Mouse (Mus musculus): ENCODE data around the gene Arhgap9.
"Not testable (repeated sequence)": the region's sequence is repeated elsewhere in the genome, so short reads cannot be mapped to it uniquely, and the experiment has no call there.

The Arhgap9 gene

DNA sequence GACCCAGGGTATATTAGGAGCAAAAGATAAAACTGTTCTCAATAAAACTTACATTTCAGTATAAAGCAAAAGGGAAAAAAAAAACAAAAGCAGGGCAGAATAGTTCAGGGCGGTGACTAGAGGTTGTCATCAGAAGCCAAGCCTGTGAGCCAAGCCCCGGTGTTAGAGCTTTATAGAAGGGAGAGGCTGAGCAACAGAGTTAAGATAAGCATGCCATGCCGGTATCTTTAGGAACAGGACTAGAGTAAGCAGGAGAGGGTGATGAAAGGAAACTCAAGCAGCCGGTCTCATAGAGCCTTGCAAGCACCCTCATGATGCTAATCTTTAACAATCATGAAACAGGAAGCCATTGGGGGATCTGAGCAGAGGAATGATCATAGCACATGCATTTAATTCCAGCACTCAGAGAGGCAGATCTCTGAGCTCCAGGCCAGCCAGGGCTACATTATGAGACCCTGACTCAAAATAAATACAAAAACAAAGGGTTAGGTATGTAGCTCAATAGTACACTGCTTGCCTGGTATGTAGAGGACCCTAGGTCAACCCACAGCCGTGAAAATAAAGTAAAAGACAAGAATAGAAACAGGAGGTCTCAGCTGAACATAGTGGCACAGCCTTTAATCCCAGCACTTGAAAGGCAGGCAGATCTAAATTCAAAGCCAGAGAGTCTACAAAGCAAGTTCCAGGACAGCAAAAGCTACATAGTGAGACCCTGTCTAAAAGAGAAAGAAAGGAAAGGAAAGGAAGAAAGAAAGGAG lies 29.7 kb upstream of the Arhgap9 start:
- no peak for DNase-seq (ENCODE audit: low spot score in 2 of 2)

DNA sequence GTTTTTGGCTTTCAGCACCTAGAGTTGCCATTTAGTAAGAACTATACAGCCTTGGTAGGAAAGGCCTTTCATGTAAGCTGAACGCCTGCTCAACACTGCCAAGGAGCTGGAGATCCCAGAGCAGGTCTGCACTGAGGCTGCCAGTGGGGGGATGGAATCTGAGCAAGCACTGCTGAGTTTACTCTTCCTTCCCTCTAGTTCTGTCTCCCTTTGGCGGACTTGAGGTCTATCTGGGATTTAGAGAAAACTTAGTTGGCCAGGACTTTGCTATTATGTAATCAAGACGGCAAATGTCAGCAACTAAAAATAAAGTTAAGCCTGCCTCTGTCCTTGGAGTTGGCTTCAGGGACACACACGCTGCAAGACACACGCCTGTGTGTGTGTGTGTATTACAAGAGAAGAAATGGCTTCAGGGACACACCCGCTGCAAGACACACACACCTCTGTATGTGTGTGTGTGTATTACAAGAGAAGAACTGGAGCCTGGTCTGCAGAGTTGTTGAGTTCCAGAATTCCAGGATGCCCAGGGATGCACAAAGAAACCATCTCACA lies 28.7 kb upstream of the Arhgap9 start:
- DNase-seq (ENCODE audit: low spot score in 2 of 2), result peak in 1 of 2 experiments; percentile 57

DNA sequence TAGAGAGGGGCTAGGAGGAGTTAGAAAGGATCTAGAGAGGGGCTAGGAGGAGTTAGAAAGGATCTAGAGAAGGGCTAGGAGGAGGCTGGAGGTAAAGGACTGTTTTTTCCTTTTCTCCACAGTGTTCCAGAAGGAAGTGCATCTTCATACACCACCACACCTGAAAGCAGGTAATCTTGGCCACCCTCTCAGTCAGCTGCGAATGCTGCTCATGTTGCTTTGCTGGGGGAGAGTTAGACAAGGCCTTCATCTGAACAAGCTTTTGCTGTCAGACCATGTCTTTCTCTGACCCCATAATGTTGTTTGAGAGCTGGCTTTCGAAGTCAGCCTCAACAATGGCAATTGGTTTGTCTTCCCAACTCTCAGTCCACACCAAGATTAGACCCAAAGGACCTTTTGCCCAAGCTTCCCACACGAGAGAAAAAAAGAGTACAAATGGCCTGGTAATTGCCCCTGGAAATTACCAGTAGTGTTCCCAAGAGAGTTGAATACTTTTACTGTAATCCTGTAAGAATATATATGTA lies 28.1 kb upstream of the Arhgap9 start:
- DNase-seq (ENCODE audit: low spot score in 2 of 2), result no peak

DNA sequence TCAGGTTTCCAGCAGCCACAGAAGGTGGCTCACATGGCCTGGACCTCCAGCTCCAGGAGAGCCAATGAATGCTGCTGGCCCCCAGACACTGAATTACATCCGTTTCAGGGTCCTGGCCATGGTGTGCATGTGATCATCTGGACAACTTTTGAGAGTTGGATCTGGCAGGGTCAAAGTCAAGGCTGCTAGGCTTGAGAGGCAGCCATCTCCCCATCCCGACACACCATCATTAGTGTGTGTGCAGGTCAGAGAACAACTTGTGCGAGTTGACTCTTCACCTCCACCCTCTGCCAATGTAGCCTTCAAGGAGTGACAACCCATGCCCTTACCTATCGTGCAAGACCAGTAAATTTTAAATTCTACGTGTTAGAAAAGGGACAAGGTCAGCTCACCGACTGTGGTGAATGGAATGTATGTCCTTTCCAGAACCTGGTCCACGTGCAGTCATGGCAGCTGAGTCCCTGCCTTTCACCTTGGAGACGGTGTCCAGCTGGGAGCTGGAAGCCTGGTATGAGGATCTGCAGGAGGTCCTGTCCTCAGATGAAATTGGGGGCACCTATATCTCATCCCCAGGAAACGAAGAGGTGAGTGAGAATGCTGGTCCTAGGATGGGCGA lies 26.8 kb upstream of the Arhgap9 start:
- DNase-seq (ENCODE audit: low spot score in 2 of 2), result no peak

DNA sequence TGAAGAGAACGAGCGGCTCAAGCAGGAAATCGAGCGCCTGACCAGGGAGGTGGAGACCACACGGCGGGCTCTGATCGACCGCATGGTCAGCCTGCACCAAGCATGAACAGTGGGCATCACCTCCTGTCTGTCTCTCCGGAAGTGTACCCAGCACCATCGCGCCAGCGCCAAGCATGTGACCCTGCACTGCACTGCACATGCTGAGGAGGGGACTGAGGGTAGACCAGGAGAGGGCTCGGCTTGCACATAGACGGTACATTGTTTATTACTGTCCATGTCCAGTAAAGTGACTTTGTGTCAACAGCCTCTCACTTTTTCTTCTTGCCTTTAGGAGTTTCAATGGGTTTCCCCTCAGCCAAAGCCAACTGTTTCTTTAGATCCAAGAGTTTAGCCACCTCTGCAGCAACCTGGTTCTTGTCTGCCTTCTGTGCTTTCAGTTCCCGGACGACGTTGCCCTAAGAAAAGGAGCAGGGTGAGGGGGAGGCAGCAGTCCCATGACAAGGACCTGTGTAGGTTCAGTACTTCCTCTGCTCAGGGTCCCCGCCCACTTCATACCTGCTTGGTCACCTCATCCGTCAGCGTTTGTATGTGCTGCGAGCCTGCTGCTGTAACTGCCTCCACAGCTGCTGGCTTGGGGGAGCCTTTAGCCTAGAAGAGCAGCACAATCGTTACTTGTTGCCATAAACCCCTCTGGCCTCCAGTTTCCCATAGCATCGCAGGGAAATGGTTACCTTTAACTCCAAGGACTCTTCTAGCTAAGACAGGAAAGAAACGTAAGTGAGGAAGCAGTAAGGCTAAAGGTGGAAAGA lies 25.6 kb upstream of the Arhgap9 start:
- DNase-seq (ENCODE audit: low spot score in 2 of 2), result no peak

DNA sequence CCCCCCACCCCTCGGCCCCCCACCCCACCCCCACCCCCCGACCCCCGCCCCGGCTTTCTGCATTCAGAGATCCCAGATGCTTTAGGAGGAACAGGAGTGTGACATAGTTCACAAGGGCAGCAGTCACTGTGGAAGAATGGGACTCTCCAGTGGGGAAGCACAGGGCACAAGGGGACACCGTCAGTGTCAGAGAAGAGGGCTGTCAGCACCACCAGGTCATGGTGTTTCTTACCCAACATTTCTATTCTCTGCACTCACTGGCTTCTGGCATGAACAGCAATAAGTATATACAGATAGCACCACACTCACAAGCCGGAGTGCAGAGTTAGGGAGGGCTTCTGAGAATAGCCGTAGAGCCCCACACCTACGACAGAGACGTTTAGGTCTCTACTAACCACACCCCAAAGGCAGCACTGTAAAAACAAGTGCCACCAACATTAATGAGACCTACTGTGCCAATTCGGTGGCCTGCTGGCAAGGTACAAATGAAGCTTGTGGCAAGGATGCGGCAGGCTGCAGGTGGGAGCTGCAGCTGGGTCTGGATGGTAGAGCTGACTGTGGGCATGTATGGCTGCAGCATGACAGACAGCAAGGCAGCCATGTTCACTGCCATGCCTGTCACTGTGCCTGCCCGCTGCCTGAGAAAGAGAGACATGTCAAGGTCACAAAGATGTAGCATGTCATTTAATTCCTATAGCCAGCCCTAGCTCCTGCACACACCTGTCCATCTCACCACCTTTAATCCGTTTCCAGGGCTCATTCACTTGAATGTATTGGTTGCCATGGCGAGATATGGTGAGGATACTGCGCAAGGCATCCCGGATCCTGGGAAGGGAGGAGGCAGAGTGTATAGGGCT lies 24.5 kb upstream of the Arhgap9 start:
- DNase-seq (ENCODE audit: low spot score in 2 of 2), result no peak

DNA sequence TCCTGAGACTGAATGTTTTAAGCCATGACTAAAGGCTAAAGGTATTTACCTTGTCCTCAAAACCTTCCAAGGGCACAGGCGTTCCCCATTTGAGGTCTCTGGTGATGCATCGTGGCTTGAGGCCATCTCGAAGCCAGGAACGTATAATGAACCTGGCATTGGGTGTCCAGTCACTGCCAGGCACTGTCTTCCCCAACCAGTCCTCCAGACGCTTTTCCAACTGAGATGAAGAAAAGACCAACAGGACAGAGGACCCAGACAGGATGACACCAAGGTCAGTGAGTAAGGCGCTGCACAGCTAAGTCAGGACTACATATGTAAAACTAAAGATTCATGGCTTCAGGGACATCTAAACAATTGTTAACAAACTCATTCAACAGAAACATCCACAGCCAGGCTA lies 21.4 kb upstream of the Arhgap9 start:
- DNase-seq (ENCODE audit: low spot score in 2 of 2), result no peak

DNA sequence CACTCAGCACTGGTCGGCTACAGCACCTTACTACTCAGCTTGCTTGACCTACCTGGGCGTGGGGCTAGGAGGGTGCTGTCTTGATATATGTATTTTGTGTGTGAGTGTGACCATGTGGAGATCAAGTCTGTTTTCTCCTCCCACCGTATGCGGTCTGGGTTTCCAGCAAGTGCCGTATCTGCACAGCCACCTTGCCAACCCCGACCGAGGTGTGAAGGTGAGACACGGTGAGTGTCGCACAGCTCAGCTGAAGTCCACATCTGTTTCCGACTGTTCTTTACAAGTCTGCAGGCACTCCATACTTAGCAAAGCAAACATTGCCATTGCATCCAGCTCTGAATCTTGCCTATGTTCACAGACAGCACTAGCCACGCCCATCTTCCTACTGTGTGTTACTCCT lies 18.6 kb upstream of the Arhgap9 start:
- no peak for DNase-seq (ENCODE audit: low spot score in 2 of 2)

DNA sequence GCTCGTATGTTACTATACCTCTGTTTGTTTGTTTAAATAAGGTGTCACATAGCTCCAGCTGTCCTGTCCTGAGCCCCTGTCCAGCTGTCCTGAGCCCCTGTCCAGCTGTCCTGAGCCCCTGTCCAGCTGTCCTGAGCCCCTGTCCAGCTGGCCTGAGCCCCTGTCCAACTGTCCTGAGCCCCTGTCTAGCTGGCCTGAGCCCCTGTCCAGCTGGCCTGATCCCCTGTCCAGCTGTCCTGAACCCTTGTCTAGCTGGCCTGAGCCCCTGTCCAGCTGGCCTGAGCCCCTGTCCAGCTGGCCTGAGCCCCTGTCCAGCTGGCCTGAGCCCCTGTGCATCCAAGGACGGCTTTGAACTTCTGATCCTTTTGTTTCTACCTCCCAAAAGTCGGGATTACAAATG lies 12.6 kb upstream of the Arhgap9 start:
- DNase-seq (ENCODE audit: low spot score in 2 of 2), result not testable (repeated sequence)

DNA sequence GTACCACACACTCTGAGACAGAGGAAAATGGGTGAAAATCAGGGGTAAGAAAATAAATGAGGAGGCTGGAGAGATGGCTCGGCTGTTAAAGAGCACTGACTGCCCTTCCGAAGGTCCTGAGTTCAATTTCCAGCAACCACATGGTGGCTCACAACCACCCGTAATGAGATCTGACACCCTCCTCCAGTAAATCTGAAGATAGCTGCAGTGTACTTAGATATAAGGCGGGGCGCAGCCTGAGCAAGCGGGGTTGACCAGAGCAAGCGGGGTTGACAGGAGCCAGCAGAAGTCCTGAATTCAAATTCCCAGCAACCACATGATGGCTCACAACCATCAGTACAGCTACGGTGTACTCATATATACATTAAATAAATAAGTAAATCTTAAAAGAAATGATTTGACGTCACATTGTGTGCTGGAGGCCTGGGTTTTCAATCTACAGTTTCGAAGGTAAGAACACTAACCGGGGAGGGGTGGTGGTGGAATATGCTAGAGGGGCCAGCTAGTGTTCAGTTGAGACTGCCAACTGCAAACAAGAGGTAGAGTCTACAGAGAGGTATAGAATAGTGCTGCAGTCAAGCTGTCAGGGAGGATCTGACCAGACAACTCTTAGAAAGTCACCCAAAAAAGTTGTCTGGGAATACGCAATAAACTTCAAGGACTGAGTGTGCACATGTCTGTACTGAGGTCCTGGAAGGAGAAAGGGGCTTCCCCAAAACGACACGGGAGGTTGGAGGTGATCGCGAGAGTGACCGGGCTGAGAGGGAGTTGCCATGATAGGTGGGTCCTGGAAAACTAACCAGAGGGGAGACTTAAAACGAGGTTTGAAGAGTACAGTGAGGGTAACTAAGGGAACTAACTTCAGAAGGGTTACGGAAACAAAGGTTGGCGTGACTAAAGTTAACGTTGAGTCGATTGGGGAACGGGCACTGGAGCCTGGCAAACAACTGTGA lies 11.0 kb upstream of the Arhgap9 start:
- no peak for DNase-seq (ENCODE audit: low spot score in 2 of 2)

DNA sequence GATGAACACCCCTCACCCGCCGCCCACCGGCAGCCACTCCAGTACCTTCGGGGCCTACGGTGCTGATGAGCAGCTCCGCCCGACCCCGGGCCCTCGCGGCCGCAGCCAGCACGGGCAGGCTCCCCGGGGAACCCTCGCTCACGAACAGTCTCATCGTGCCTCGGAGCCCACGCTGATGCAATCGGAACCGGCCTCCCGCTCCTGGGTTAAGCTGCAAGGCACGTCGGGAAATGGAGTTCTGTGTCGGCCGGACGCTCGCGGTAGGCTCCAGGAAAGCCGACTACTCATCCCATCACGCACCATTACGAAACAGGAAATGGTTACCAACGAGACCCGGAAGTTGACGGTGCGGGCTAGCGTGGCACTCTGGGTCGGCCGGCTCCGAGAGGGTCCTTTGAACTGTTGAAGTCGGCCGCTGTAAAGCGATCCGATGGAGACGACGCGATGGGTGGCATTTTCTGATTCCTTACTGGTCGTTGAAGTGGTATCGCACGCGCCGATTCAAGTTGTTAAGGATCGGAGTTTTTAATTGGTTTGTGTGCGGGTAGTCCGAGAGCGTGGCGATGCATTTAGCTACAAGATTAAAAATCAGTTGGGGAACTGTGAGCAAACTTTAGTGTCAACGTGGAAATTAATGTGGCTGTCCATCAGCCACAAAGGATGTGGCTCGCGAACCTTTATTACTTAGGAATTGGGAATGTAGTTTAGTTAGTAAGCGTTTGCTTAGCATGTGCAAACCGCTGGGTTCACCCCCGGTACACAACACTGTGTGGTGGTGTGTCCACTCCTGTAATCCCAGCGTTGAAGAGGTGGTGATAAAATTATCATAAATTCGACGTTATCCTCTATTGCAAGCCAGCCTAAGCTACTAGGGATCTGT lies 10.0 kb upstream of the Arhgap9 start, which contains the start of gene Mars:
TSS of gene Mars (minus strand) at position 311 of the 880 bp plus-strand sequence.
- DNase-seq (ENCODE audit: low spot score in 2 of 2), result peak; percentile 92 to 93

DNA sequence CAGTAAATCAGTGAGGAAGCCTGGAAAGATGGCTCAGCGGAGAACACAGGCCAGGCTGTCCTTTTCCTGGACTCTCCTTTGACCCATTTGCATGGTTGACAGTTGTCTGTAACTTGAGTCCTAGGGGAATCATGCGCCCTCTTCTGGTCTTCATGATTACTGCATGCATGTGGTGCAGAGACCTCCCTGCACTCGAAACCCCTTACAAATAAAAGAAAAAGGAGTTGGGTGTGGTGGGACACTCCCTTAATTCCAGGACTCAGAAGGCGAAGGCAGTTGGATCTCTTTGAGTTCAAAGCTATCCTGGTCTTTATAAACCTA lies 9.4 kb upstream of the Arhgap9 start:
- DNase-seq (ENCODE audit: low spot score in 2 of 2), result peak; percentile 69 to 76

DNA sequence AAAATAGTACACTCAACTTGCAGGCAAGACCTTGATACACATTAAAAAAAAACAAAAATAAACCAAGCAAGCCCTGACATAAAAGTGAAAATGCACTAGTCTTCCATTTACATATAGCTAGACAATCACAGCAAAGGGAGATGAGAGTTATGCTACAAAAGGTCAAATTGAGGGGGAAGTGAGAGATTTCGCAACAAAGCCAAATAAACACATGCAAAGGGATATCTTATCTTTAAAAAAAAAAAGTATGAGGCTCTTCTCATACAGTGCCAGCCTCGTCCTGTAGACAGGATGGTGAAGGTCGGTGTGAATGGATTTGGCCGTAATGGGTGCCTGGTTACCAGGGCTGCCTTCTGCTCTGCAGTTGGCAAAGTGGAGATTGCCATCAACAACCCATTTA lies 8.9 kb upstream of the Arhgap9 start:
- DNase-seq (ENCODE audit: low spot score in 2 of 2), result no peak

DNA sequence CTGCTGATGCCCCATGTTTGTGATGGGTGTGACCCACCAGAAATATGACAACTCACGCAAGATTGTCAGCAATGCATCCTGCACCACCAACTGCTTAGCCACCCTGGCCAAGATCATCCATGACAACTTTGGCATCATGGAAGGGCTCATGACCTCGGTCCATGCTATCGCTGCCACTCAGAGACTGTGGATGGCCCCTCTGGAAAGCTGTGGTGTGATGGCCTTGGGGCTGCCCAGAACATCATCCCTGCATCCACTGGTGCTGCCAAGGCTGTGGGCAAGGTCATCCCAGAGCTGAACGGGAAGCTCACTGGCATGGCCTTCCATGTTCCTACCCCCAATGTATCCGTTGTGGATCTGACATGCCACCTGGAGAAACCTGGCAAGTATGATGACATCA lies 8.2 kb upstream of the Arhgap9 start:
- DNase-seq (ENCODE audit: low spot score in 2 of 2), result not testable (repeated sequence)

DNA sequence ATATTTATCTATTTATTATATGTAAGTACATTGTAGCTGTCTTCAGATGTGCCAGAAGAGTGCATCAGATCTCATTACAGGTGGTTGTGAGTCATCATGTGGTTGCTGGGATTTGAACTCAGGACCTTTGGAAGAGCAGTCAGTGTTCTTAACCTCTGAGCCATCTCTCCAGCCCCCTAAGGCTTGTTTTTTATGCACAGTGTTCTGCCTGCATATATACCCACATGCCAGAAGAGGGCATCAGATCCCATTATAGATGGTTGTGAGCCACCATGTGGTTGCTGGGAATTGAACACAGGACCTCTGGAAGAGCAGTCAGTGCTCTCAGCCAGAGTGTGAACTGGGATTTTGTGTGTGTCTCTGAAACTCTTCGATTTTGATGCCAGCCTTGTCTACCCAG lies 6.8 kb upstream of the Arhgap9 start:
- not testable (repeated sequence) for DNase-seq (ENCODE audit: low spot score in 2 of 2)

DNA sequence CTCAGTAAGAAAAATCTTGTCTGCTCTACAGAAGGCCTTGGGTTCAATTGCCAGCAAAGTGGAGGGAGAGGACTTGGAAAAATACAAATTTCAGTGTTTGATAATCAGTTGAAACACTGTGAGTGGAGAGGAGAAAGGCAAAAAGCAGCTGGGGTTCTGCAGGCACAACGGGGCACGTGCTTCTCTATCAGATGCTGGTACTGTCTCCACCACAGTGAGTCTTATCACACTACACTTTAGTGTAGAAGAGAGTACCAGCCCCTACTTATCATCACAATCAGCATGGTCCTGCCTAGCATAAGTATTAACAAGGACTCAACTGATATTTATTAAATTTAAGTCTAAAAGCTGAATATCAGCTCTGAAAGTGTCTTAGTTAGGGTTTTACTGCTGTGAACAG lies 4.5 kb upstream of the Arhgap9 start:
- DNase-seq (ENCODE audit: low spot score in 2 of 2), result no peak

DNA sequence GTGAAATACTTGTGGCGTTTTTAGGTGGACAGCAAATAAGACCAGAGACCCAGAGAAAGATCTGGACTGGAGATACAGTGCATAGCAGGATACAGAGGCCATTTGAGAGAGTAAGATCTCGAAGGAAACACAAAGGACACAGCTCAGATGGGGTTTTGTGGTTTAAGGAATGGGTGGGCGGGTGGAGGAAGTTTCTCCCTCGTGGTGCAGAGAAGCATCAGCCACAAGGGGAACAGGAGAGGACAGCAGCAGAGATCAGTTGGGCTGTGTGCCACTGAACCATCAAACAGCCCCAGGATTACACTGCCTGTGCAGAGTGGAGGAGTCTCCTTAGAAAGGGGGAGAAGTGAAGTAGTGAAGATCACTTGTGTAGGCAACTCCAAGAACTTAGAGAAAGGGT lies 3.8 kb upstream of the Arhgap9 start:
- DNase-seq (ENCODE audit: low spot score in 2 of 2), result no peak

DNA sequence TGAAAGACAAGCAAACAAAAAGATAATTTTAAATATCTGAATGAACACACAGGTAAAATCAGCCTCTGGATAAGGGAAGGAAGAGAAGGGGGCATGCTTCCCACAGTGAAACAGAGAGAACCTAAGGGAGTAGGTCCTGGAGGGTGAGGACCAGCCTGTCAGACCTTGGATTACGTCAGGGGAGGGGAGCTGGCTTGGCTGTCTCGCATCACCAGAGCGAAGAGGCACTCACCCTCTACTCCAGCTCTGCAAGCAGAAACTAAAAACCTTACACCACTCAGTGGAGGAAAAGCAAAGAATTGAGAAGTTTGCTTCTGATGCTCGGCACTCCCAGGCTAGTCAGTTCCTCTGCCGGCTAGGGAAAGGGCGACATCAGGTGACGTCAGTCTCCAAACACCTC lies 1.8 kb upstream of the Arhgap9 start:
- no peak for DNase-seq (ENCODE audit: low spot score in 2 of 2)

DNA sequence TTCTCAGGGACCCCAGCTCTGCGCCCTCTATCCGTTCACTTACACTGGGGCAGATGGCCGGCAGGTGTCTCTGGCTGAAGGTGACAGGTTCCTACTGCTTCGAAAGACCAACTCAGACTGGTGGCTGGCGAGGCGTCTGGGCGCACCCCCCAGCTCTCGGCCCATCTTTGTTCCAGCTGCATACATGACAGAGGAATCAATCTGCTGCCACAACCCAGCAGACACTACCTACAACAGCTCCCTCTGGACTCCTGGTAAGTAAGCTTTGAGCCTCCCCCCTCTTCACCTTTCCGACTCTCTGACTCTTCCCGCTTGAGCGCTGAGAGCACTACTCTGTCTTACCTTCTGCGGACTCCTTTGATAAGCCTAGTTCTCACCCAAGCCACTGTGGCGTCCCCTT lies 414 bp downstream of the Arhgap9 start:
- no peak for DNase-seq (ENCODE audit: low spot score in 2 of 2)

All from urinary bladder, postnatal 36 days (tissue).